8 mouse cellular contexts compared by ENCODE assay signal in the genomic region with DNA sequence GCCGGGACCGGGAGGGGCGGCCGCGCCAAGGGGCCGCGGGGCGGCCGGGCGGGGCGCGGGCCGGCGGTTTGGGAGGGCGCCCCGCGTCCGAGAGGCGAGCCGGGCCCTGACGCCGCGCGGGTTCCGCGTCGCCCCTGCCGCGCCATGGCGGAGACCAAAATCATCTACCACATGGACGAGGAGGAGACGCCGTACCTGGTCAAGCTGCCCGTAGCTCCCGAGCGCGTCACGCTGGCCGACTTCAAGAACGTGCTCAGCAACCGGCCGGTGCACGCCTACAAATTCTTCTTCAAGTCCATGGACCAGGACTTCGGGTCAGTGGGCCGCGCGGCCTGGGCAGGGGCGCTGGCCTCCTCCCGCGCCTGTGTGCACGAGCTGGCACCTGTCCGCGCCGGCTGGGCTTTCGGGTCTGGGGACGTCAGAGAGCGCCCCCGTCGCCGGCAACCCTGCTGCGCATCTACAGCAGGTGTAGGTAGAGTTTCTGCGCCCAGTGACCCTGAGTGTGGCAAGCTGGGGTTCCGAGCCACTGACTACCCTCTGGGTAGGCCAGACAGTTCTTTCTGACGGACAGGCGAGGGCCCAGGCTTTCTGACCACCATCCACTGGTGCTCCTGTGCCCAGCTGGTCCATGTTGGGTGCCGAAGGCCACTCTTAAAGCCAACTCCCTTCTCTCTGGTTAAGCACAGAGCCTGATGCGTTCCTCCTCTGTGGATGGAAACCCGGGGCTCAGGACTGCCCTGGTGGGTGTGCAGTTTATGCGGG. TPM values are rescaled to one million over a fixed set of nuclear protein-coding genes. Genes with fewer than 3 reads are reported as not detected.
DNase-seq lines count a peak whose midpoint lies in the region; ATAC-seq and TF ChIP-seq lines count a peak whose summit lies in the region.

No protein-coding gene starts in this region.

- intact Hi-C loops in heart, adult 2 months (cut with DNase I) = no loop called here

- peaks cover 6% of the 10 kb centered on the region for H3K79me2 ChIP-seq in heart, adult 2 months (replicated peaks; ENCODE audit: control insufficient read depth, insufficient read depth, low read length)

- H3K27me3 ChIP-seq in heart, adult 2 months (ENCODE audit: control insufficient read depth, insufficient read depth, low read length) = no peaks in the 10 kb centered on the region
- no peaks in the 10 kb centered on the region for H3K27me3 ChIP-seq in kidney, embryonic 14.5 days (ENCODE audit: control insufficient read depth, insufficient read depth, low read length)

- H3K9ac ChIP-seq in heart, adult 2 months (ENCODE audit: low read depth, low read length) = peak overlapping the region; percentile 99
- peak overlapping the region; percentile 84 for H3K9ac ChIP-seq in kidney, embryonic 14.5 days (ENCODE audit: low read depth, low read length)

- peak overlapping the region; percentile 95 for H3K4me2 ChIP-seq in kidney, embryonic 14.5 days (replicated peaks; ENCODE audit: low read depth, low read length)

- no peaks in the 10 kb centered on the region for H3K9me3 ChIP-seq in kidney, embryonic 14.5 days (ENCODE audit: control insufficient read depth, low read length)

- 1% methylated on average over 61 of the region's 69 CpGs for WGBS in heart, adult 2 months
- 1% methylated on average over 45 of the region's 69 CpGs for WGBS in kidney, embryonic 14.5 days

- H3K4me3 ChIP-seq in heart, adult 2 months = peak overlapping the region; percentile 96
- peak overlapping the region; percentile 85 for H3K4me3 ChIP-seq in kidney, embryonic 14.5 days (ENCODE audit: low read length)

- peak; percentile 21; the same call in 1 of the 2 replicates for ATAC-seq in common myeloid progenitor, adult 5-6 weeks (replicated peaks; ENCODE audit: low read depth, poor library complexity, severe bottlenecking)
- ATAC-seq in kidney, embryonic 14.5 days (ENCODE audit: low FRiP score, low TSS enrichment) = peak; percentile 20

- DNase-seq in right cerebral cortex, postnatal 10 days (ENCODE audit: low spot score in 2 of 2) = peak; percentile 59 to 71
- DNase-seq in right cerebral cortex, postnatal 4 days = no peak
- DNase-seq in heart, adult 2 months = peak in 1 of 2 experiments; percentile 65
- peak; percentile 54 for DNase-seq in lung, postnatal 10 days
- peak; percentile 70 for DNase-seq in skeletal muscle tissue, adult 2 months (ENCODE audit: low read depth, low spot score)
- no peak for DNase-seq in layer of hippocampus, adult 18-20 months (ENCODE audit: low spot score in 2 of 2)

- peak overlapping the region; percentile 75 for H3K27ac ChIP-seq in heart, adult 2 months
- H3K27ac ChIP-seq in kidney, embryonic 14.5 days (ENCODE audit: low read depth, low read length) = no peak overlapping the region

- TF ChIP-seq EP300 in heart, adult 2 months (IDR thresholded peaks at IDR 0.05; ENCODE audit: insufficient read depth, low read depth, low read length) = no peak

- no peak for TF ChIP-seq POLR2A in heart, adult 2 months (IDR thresholded peaks at IDR 0.05; ENCODE audit: insufficient read depth, low read depth, low read length)

- peaks cover 38% of the 10 kb centered on the region for H3K4me1 ChIP-seq in heart, adult 2 months (ENCODE audit: control insufficient read depth, insufficient read depth, low read length)
- H3K4me1 ChIP-seq in kidney, embryonic 14.5 days (ENCODE audit: control insufficient read depth, insufficient read depth, low read length) = peaks cover 13% of the 10 kb centered on the region

- no peaks in the 10 kb centered on the region for H3K36me3 ChIP-seq in heart, adult 2 months (ENCODE audit: control insufficient read depth, insufficient read depth, low read length)
- peaks cover 7% of the 10 kb centered on the region for H3K36me3 ChIP-seq in kidney, embryonic 14.5 days (ENCODE audit: control insufficient read depth, insufficient read depth, low read length)

- no peak for TF ChIP-seq CTCF in heart, adult 2 months (IDR thresholded peaks at IDR 0.05)

RNA-seq across cellular contexts. Expression of gene Dvl1, which starts 0.6 kb away (rescaled TPM):
- 9.2 and 11.4 TPM in 2 replicates for total RNA-seq in common myeloid progenitor, adult 5-6 weeks (2017)
- 10 to 100 TPM; 46.3 to 47.3 TPM for total RNA-seq in heart, adult 2 months (2021)
- 62.7 and 64.7 TPM in 2 replicates for polyA plus RNA-seq in heart, adult 2 months (2012; rRNA removed)
- polyA plus RNA-seq in kidney, embryonic 14.5 days (2014; fragmentation: Nextera tagmentation; extraction: Ambion mirVana) = 6.3 and 7.2 TPM in 2 replicates
- 10 to 100 TPM; 85.4 to 86.9 TPM for total RNA-seq in layer of hippocampus, adult 18-20 months (2021)

RNA-seq across cellular contexts. Expression of gene Mxra8, which starts 8.3 kb away (rescaled TPM):
- not detected in 2 replicates for total RNA-seq in common myeloid progenitor, adult 5-6 weeks (2017)
- total RNA-seq in heart, adult 2 months (2021) = 10 to 100 TPM; 26.7 to 31.9 TPM
- polyA plus RNA-seq in heart, adult 2 months (2012; rRNA removed) = 84.7 and 118 TPM in 2 replicates
- polyA plus RNA-seq in kidney, embryonic 14.5 days (2014; fragmentation: Nextera tagmentation; extraction: Ambion mirVana) = 72.1 and 75.1 TPM in 2 replicates
- total RNA-seq in layer of hippocampus, adult 18-20 months (2021) = 1 to 10 TPM; 5.6 to 6.9 TPM

RNA-seq across cellular contexts. Expression of gene Tas1r3, which starts 15.4 kb away (rescaled TPM):
- total RNA-seq in common myeloid progenitor, adult 5-6 weeks (2017) = 0.09 TPM in 1 of 2 replicates, not detected in the other
- total RNA-seq in heart, adult 2 months (2021) = under 1 TPM; 0.13 to 0.16 TPM
- 0.32 and 0.35 TPM in 2 replicates for polyA plus RNA-seq in heart, adult 2 months (2012; rRNA removed)
- 0.14 and 0.38 TPM in 2 replicates for polyA plus RNA-seq in kidney, embryonic 14.5 days (2014; fragmentation: Nextera tagmentation; extraction: Ambion mirVana)
- under 1 TPM; 0.30 to 0.35 TPM for total RNA-seq in layer of hippocampus, adult 18-20 months (2021)

RNA-seq across cellular contexts. Expression of gene Aurkaip1, which starts 16.7 kb away (rescaled TPM):
- 89.9 and 123 TPM in 2 replicates for total RNA-seq in common myeloid progenitor, adult 5-6 weeks (2017)
- total RNA-seq in heart, adult 2 months (2021) = 100 to 1,000 TPM in 1 of 2 experiments, 10 to 100 TPM in 1; 99.2 to 117 TPM
- 106 and 125 TPM in 2 replicates for polyA plus RNA-seq in heart, adult 2 months (2012; rRNA removed)
- 134 and 155 TPM in 2 replicates for polyA plus RNA-seq in kidney, embryonic 14.5 days (2014; fragmentation: Nextera tagmentation; extraction: Ambion mirVana)
- 100 to 1,000 TPM in 1 of 2 experiments, 10 to 100 TPM in 1; 97.4 to 106 TPM for total RNA-seq in layer of hippocampus, adult 18-20 months (2021)

RNA-seq across cellular contexts. Expression of gene Cptp, which starts 21.5 kb away (rescaled TPM):
- total RNA-seq in common myeloid progenitor, adult 5-6 weeks (2017) = 9.2 and 10.2 TPM in 2 replicates
- 1 to 10 TPM; 5.1 to 6.9 TPM for total RNA-seq in heart, adult 2 months (2021)
- 8.9 and 12.4 TPM in 2 replicates for polyA plus RNA-seq in heart, adult 2 months (2012; rRNA removed)
- polyA plus RNA-seq in kidney, embryonic 14.5 days (2014; fragmentation: Nextera tagmentation; extraction: Ambion mirVana) = 11.1 and 18.8 TPM in 2 replicates
- 10 to 100 TPM; 31.9 to 33.2 TPM for total RNA-seq in layer of hippocampus, adult 18-20 months (2021)

Comparison
In these comparisons a context has a peak if more than half of its experiments do, and no peak if none do; other contexts are left out.
1. DNase-seq: peak in right cerebral cortex, postnatal 10 days (2 of 2), lung, postnatal 10 days (single experiment) and skeletal muscle tissue, adult 2 months (single experiment); none in right cerebral cortex, postnatal 4 days (single experiment) and layer of hippocampus, adult 18-20 months (0 of 2).